Mouse (Mus musculus): ENCODE measurements around the gene St14.
A peak's percentile ranks its signal among the peaks of the same experiment; 100 is the strongest.
"Not testable (repeated sequence)": the region's sequence is repeated elsewhere in the genome, so short reads cannot be mapped to it uniquely, and the experiment has no call there.

The St14 gene

GRCm38 (mm10) chr9:31086085-31086753 is 45.4 kb downstream of the St14 start:
- DNase-seq (ENCODE audit: low spot score) = peak; percentile 78

DNA sequence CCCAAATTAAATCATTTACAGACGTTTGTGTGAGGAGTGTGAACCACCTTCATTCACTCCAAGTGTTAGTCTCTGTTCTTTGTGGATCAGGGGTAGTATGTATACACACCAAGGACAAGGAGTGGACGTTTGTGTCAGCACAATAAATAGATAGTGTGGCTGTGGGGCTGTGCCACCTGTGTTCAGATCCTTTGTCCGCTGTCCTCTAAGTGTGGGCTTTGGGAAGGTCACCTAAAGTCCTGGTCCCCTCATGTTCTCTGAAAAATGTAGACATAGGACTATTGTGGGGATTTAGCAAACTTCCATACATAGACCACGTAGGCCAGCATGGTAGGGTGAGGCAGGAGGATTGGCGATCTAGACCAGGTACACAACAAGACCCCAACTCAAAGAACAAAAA is 46.1 kb downstream of the St14 start:
- DNase-seq (ENCODE audit: low spot score) = no peak

GRCm38 (mm10) chr9:31082771-31083170 is 48.9 kb downstream of the St14 start:
- DNase-seq (ENCODE audit: low spot score) = no peak

DNA sequence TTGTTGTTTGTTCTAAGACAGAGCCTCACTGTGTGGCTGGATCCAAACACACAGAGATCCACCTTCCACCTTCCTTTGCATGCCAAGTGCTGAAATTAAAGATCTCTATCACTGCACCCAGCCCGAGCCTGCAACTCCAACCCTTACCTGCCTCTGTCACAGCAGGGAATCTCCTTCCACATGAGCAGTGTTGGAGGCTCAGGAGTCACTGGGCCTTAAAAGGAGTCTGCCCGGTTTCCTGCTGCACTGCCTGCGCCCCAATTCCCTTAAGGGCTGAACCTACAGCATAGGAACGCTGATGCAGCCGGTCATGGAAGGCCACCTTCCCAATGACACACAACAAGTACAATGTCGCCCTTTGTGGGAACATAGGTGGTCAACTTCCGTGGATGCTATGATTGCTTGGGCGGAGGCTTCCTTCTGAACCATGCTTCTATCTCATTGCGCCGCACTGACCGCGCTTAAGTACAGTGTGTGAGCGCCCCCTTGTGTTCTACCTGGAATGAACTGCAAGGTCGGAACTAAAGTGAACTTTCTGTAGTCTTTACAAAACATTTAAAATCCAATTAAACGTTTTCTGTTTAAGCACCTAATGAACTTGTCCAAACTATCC is 49.5 kb downstream of the St14 start:
- peak; percentile 81 for DNase-seq (ENCODE audit: low spot score)

GRCm38 (mm10) chr9:31080726-31081125 is 50.9 kb downstream of the St14 start:
- DNase-seq (ENCODE audit: low spot score) = no peak

DNA sequence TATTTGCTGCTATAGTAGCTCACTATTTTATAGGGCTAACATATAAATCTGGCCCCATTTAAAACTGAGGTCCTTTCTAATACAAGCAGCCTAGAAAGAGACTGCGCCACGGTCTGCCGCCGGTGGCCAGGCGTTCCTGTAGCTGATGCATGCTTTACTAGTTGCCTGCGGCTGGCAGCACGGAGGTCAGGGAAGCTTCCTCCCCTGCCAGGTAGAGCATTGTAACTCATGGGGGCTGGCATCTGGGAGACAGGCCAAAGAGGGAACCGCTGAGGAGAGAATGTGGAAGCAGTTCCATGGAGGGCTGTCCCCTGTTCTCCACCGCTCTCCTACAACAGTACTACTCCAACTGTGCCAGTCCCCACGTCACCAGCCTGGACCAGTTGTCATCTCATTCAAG is 56.8 kb downstream of the St14 start:
- no peak for DNase-seq (ENCODE audit: low spot score)

GRCm38 (mm10) chr9:31073797-31074196 is 57.9 kb downstream of the St14 start:
- DNase-seq (ENCODE audit: low spot score) = no peak

DNA sequence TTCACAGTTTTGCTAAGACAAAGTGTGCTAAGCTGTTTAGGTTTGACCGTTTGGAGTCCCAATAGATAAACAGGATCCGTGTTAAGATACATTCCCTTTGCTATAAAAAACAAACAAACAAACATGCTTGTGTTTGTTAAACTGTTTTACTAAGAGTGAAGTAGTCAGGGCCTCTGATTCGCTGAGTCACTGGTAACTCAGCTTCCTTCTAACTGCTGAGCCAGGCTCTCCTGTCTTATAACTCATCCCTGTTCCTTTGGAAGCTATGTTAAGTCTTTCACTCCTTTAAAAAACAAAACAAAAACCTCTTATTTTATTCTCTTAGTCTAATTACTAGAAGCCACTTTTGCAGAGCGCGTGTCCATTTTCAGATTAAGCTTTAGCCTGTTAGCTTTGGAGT is 59.4 kb downstream of the St14 start:
- no peak for DNase-seq (ENCODE audit: low spot score)

- no peak for DNase-seq (ENCODE audit: low spot score)
Observed at GRCm38 (mm10) chr9:31070706-31071105, 60.9 kb downstream of the St14 start.

DNA sequence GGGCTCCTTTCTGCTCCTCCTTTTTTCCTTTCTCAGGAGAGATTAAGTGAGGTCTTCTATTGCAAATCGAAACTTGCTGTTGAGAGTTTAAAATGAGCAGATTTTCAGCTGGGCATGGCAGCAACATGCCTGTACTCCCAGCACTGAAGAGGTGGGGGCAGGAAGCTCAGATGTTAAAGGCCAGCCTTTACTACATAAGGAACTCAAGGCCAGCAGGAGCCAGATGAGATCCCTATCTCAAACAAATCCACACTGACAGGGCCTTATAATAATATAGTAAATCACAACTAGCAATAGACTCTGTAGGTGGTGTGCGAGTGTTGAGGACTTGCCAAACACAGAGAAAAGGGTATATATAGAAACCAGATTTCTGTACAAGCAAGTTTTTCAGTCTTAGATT is 72.9 kb downstream of the St14 start:
- no peak for DNase-seq (ENCODE audit: low spot score)

DNA sequence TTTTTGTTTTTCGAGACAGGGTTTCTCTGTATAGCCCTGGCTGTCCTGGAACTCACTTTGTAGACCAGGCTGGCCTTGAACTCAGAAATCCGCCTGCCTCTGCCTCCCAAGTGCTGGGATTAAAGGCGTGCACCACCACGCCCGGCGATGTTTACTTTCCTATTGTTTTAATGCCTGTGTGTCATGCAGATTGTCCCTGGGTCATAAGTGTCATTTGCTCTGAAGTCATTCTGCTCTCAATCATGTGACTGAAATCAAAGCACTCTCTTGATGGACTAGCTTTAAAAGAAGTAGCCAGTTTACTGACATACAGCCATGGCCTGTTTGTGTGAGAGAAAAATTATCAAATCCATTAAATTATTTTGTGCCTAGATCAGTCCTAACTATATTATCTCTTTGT is 80.1 kb downstream of the St14 start:
- not testable (repeated sequence) for DNase-seq (ENCODE audit: low spot score)

DNA sequence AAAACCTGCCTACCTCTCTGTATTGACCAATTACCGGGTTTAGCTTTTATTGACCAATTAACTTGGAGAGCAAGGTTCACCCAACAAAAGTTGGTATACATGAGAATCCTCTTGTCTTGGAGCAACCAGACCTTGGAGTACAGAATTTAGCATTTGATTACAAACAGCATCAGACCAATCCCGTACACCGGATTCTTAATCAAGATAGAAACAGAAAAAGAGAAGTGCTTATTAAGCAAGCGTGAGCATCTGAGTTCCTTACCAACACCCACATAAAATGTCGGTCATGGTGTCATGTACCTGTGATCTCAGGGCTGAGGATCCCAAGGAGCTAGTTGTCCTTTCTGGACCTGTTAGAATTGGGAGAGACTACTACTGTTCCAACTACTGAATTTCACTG is 81.4 kb downstream of the St14 start:
- no peak for DNase-seq (ENCODE audit: low spot score)
